Comparison of ENCODE assay signal across 23 mouse cellular contexts in genomic region chr17:65647961-65648360, GRCm38 (mm10). TPM values are rescaled to one million over a fixed set of nuclear protein-coding genes. Genes with fewer than 3 reads are reported as not detected.
"Had no signal": no experiment of that assay in that cellular context is flagged by ENCODE, and none has a peak within 500 bp of the region (broad histone marks: within the 10 kb centered on the region; RNA-seq: fewer than 3 reads in every experiment).

No protein-coding gene starts in this region.

- H3K9ac ChIP-seq: liver, embryonic 15.5 days; liver, postnatal 0 days; lung, embryonic 14.5 days; midbrain, embryonic 13.5 days; midbrain, embryonic 15.5 days; neural tube, embryonic 13.5 days; neural tube, embryonic 15.5 days had no signal

- H3K27me3 ChIP-seq: liver, embryonic 15.5 days; midbrain, embryonic 13.5 days; midbrain, embryonic 15.5 days; neural tube, embryonic 13.5 days; neural tube, embryonic 15.5 days had no signal

- ATAC-seq: liver, postnatal 0 days; midbrain, embryonic 13.5 days; midbrain, embryonic 15.5 days had no signal

- H3K27ac ChIP-seq: liver, embryonic 15.5 days; midbrain, embryonic 13.5 days; midbrain, embryonic 15.5 days; neural tube, embryonic 13.5 days; neural tube, embryonic 15.5 days had no signal

- H3K4me3 ChIP-seq: liver, embryonic 15.5 days; midbrain, embryonic 13.5 days; midbrain, embryonic 15.5 days; neural tube, embryonic 13.5 days; neural tube, embryonic 15.5 days had no signal

- H3K9me3 ChIP-seq: liver, embryonic 15.5 days; midbrain, embryonic 13.5 days; midbrain, embryonic 15.5 days; neural tube, embryonic 13.5 days; neural tube, embryonic 15.5 days had no signal

- DNase-seq: liver, postnatal 0 days; lung, embryonic 14.5 days; lung, postnatal 10 days; lung, postnatal 4 days; retina, postnatal 1 day; right cerebral cortex, adult 18-20 months; right cerebral cortex, postnatal 25 days; right cerebral cortex, postnatal 4 days; spleen, adult 18-20 months; thymus, adult 18-20 months; thymus, postnatal 14 days; thymus, postnatal 36 days had no signal

- H3K4me1 ChIP-seq: liver, embryonic 15.5 days had no signal

- H3K4me2 ChIP-seq: liver, embryonic 15.5 days; lung, embryonic 14.5 days; midbrain, embryonic 11.5 days; midbrain, embryonic 13.5 days; midbrain, embryonic 15.5 days; neural tube, embryonic 13.5 days; neural tube, embryonic 15.5 days had no signal

- H3K36me3 ChIP-seq: liver, embryonic 15.5 days; midbrain, embryonic 15.5 days had no signal

RNA-seq across cellular contexts. Expression of gene Txndc2, which starts 6.0 kb away (rescaled TPM):
- total RNA-seq: midbrain, postnatal 0 days had no signal
- polyA plus RNA-seq: liver, embryonic 15.5 days; liver, postnatal 0 days; lung, embryonic 16.5 days; midbrain, embryonic 13.5 days; midbrain, postnatal 0 days; neural tube, embryonic 13.5 days; small intestine, adult 2 months; stomach, embryonic 14.5 days; stomach, embryonic 16.5 days had no signal
